Mouse (Mus musculus): ENCODE data around the gene R3hdml.

Gene R3hdml

GRCm38 (mm10) chr2:163540231-163541117, 48.4 kb downstream of the R3hdml start:
- DNase-seq, result peak; percentile 84

GRCm38 (mm10) chr2:163541568-163542182, 49.6 kb downstream of the R3hdml start:
- peak; percentile 78 for DNase-seq

GRCm38 (mm10) chr2:163542674-163543073, 50.6 kb downstream of the R3hdml start:
- no peak for DNase-seq

GRCm38 (mm10) chr2:163546623-163547318, 54.7 kb downstream of the R3hdml start:
- DNase-seq, result peak; percentile 85

GRCm38 (mm10) chr2:163548822-163549221, 56.7 kb downstream of the R3hdml start:
- DNase-seq, result peak; percentile 47

- DNase-seq, result peak; percentile 86
Measured at GRCm38 (mm10) chr2:163549786-163550185, 57.7 kb downstream of the R3hdml start.

Data from kidney, postnatal 14 days (tissue).